Mouse (Mus musculus): ENCODE results near the gene Sprr2a2. TPM values are rescaled to one million over a fixed set of nuclear protein-coding genes. Genes with fewer than 3 reads are reported as not detected.
"Not testable (repeated sequence)": the region's sequence is repeated elsewhere in the genome, so short reads cannot be mapped to it uniquely, and the experiment has no call there.

Gene Sprr2a2
- polyA plus RNA-seq (2014; fragmentation: Nextera tagmentation; extraction: Ambion mirVana), result not detected in 2 replicates

DNA sequence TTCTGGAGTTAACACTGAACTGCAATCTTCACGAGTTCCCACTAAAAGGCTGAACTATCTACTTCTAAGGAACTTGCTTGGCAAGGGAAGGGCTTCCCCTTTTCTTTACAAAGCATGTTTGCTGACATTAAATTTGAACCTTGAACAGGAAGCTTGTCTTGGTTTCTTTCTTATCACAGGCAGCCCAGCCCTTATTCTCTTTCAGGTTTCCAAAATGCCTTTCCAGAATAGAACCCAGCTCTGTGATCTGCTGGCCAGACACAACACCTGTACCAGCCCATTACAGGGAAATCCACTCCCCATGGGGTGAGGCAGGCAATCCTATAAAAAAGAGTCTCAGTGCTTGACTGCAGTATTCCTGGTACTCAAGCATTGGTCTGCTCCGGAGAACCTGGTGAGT, at the start of gene Sprr2a2, which contains the start of gene Sprr2a1:
TSS of gene Sprr2a2 (plus strand) at position 352 of the 400 bp plus-strand sequence.
TSS of gene Sprr2a1 (plus strand) at position 231 of the 400 bp plus-strand sequence.
- not testable (repeated sequence) for H3K27ac ChIP-seq (ENCODE audit: low read depth, low read length); H3K9me3 ChIP-seq (ENCODE audit: control insufficient read depth, low read length); H3K36me3 ChIP-seq (ENCODE audit: control insufficient read depth, insufficient read depth, low read length); H3K4me2 ChIP-seq; H3K9ac ChIP-seq (ENCODE audit: low read length); DNase-seq (ENCODE audit: low spot score, missing footprints); H3K4me3 ChIP-seq (ENCODE audit: low read depth, low read length); H3K27me3 ChIP-seq (ENCODE audit: control insufficient read depth, insufficient read depth, low read length); H3K4me1 ChIP-seq (ENCODE audit: control insufficient read depth, insufficient read depth, low read length)
- WGBS, result no CpG with 5 or more reads among the region's 2 CpGs
- 0 out of 2 replicates have a peak, but pooled peaks have one; percentile 34 for ATAC-seq (ENCODE audit: low FRiP score)

DNA sequence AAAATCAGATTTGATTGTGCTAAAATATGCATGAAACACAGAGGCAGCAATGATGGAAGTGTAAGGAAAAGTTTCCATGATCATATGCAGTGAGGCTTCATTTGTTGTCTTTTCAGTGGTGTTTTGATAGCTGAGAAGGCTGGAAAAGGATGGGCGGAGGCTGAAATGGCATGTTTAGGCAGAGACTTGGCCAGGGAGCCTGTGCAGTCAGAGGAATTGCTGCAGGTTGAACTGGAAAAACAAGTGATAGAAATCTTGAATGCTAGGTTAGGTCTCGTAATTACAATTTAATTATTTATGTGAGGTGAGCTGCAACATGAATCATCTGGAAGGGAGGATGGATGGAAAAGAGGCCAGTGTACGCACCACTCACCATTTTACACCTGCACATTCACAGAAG, 45.9 kb upstream of the Sprr2a2 start:
- H3K9me3 ChIP-seq (ENCODE audit: control insufficient read depth, low read length), result no peaks in the 10 kb centered on the region
- H3K27ac ChIP-seq (ENCODE audit: low read depth, low read length), result no peak overlapping the region
- no peak for DNase-seq (ENCODE audit: low spot score, missing footprints)
- H3K4me3 ChIP-seq (ENCODE audit: low read depth, low read length), result no peak overlapping the region
- no peak overlapping the region for H3K9ac ChIP-seq (ENCODE audit: low read length)
- ATAC-seq (ENCODE audit: low FRiP score), result no peak
- WGBS, result 89% methylated on average over 3 of the region's 3 CpGs
- H3K36me3 ChIP-seq (ENCODE audit: control insufficient read depth, insufficient read depth, low read length), result no peaks in the 10 kb centered on the region
- H3K4me1 ChIP-seq (ENCODE audit: control insufficient read depth, insufficient read depth, low read length), result no peaks in the 10 kb centered on the region
- H3K4me2 ChIP-seq, result no peak overlapping the region
- no peaks in the 10 kb centered on the region for H3K27me3 ChIP-seq (ENCODE audit: control insufficient read depth, insufficient read depth, low read length)

DNA sequence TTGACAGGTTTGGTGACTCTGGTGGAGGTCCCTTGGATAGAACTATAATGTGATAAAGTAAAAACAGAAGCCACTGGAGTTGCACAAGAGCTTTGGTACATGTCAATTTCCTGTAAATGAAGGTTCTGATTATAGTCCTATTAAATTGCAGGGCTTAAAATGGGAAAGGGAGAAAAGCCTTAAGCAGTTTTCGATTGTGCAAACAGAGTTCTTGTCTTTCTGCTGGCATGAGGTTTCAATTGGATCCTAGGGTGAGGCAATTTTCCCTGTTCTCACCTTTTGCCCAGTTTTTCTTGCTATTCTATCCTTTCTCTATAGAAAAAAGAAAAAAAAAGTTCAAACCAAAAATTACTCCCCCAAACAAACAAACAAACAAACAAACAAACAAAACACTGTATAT, 38.8 kb upstream of the Sprr2a2 start:
- Histone ChIP-seq H3K4me1 (ENCODE audit: control insufficient read depth, insufficient read depth, low read length) (no peaks in the 10 kb centered on the region), H3K9ac (ENCODE audit: low read length) (no peak overlapping the region), H3K36me3 (ENCODE audit: control insufficient read depth, insufficient read depth, low read length) (no peaks in the 10 kb centered on the region), H3K4me2 (no peak overlapping the region), H3K27me3 (ENCODE audit: control insufficient read depth, insufficient read depth, low read length) (no peaks in the 10 kb centered on the region), H3K27ac (ENCODE audit: low read depth, low read length) (no peak overlapping the region), H3K9me3 (ENCODE audit: control insufficient read depth, low read length) (no peaks in the 10 kb centered on the region), H3K4me3 (ENCODE audit: low read depth, low read length) (no peak overlapping the region)
- WGBS, result 85% methylated on average over 1 of the region's 1 CpGs
- no peak for ATAC-seq (ENCODE audit: low FRiP score)
- DNase-seq (ENCODE audit: low spot score, missing footprints), result no peak

DNA sequence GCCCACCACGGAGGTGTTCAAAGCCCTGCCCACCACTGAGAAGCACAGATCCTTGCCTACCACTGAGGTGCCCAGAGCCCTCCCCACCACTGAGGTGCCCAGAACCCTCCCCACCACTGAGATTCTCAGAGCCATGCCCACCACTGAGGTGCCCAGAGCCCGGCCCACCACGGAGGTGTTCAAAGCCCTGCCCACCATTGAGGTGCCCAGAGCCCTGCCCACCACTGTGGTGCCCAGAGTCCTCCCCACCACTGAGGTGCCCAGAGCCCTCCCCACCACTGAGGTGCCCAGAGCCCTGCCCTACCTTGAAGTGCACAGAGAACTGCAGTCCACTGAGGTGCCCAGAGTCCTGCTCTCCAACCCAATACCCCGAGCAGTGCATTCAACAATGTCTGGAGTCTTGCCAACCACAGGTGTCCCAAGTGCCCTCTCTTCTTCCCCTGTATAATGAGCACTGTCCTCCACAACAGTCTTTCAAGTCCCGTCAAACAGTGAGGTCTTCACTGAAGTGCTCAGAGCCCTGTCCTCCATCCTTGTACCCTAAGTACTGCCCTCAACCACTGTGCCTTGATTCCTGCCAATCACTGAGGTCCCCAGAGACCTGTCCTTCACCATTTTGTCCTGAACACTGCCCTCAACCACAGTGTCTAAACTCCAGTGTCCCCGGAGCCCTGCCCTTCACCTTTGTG, 20.1 kb upstream of the Sprr2a2 start:
- no peaks in the 10 kb centered on the region for H3K27me3 ChIP-seq (ENCODE audit: control insufficient read depth, insufficient read depth, low read length)
- no peak overlapping the region for H3K9ac ChIP-seq (ENCODE audit: low read length)
- H3K4me1 ChIP-seq (ENCODE audit: control insufficient read depth, insufficient read depth, low read length), result no peaks in the 10 kb centered on the region
- 82% methylated on average over 6 of the region's 6 CpGs for whole genome bisulfite sequencing
- no peaks in the 10 kb centered on the region for H3K9me3 ChIP-seq (ENCODE audit: control insufficient read depth, low read length)
- DNase-seq (ENCODE audit: low spot score, missing footprints), result no peak
- peak; percentile 30; the same call in 1 of the 2 replicates for ATAC-seq (ENCODE audit: low FRiP score)
- no peak overlapping the region for H3K4me3 ChIP-seq (ENCODE audit: low read depth, low read length)
- H3K36me3 ChIP-seq (ENCODE audit: control insufficient read depth, insufficient read depth, low read length), result no peaks in the 10 kb centered on the region
- H3K27ac ChIP-seq (ENCODE audit: low read depth, low read length), result no peak overlapping the region
- H3K4me2 ChIP-seq, result no peak overlapping the region

- ATAC-seq (ENCODE audit: low FRiP score); H3K9ac ChIP-seq (ENCODE audit: low read length); H3K4me2 ChIP-seq; H3K27me3 ChIP-seq (ENCODE audit: control insufficient read depth, insufficient read depth, low read length); H3K27ac ChIP-seq (ENCODE audit: low read depth, low read length); H3K9me3 ChIP-seq (ENCODE audit: control insufficient read depth, low read length); H3K36me3 ChIP-seq (ENCODE audit: control insufficient read depth, insufficient read depth, low read length); H3K4me1 ChIP-seq (ENCODE audit: control insufficient read depth, insufficient read depth, low read length); H3K4me3 ChIP-seq (ENCODE audit: low read depth, low read length); DNase-seq (ENCODE audit: low spot score, missing footprints): not testable (repeated sequence)
- no CpG with 5 or more reads among the region's 16 CpGs for WGBS
These were observed 4.4 kb upstream of the Sprr2a2 start for GRCm38 (mm10) chr3:92211133-92211925.

DNA sequence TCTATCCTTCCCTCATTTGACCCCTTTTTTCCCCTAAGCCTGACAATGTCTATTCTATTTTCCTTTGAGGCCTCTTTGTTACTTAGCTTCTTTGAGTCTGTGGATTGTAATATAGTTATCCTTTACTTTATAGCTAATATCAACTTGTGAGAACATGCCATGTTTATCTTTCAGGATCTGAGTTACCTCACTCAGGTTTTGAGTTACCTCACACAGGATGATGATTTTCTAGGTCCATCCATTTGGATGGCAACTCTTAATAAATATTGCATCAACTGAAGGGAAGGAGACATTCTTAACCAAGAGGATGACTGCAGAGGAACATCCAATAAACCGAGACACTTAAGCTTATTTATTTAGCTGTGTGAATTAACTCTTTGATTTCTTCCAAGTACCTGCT, 3.7 kb upstream of the Sprr2a2 start:
- DNase-seq (ENCODE audit: low spot score, missing footprints); H3K9me3 ChIP-seq (ENCODE audit: control insufficient read depth, low read length); H3K4me1 ChIP-seq (ENCODE audit: control insufficient read depth, insufficient read depth, low read length); H3K9ac ChIP-seq (ENCODE audit: low read length); H3K27me3 ChIP-seq (ENCODE audit: control insufficient read depth, insufficient read depth, low read length); ATAC-seq (ENCODE audit: low FRiP score); H3K4me2 ChIP-seq; H3K27ac ChIP-seq (ENCODE audit: low read depth, low read length); H3K36me3 ChIP-seq (ENCODE audit: control insufficient read depth, insufficient read depth, low read length); H3K4me3 ChIP-seq (ENCODE audit: low read depth, low read length): not testable (repeated sequence)
- WGBS, result no CpG with 5 or more reads among the region's 1 CpGs

GRCm38 (mm10) chr3:92213651-92214050, 2.1 kb upstream of the Sprr2a2 start:
- DNase-seq (ENCODE audit: low spot score, missing footprints); H3K4me3 ChIP-seq (ENCODE audit: low read depth, low read length); H3K9me3 ChIP-seq (ENCODE audit: control insufficient read depth, low read length); H3K4me2 ChIP-seq; H3K9ac ChIP-seq (ENCODE audit: low read length); H3K36me3 ChIP-seq (ENCODE audit: control insufficient read depth, insufficient read depth, low read length); H3K4me1 ChIP-seq (ENCODE audit: control insufficient read depth, insufficient read depth, low read length); H3K27me3 ChIP-seq (ENCODE audit: control insufficient read depth, insufficient read depth, low read length); H3K27ac ChIP-seq (ENCODE audit: low read depth, low read length); ATAC-seq (ENCODE audit: low FRiP score): not testable (repeated sequence)

DNA sequence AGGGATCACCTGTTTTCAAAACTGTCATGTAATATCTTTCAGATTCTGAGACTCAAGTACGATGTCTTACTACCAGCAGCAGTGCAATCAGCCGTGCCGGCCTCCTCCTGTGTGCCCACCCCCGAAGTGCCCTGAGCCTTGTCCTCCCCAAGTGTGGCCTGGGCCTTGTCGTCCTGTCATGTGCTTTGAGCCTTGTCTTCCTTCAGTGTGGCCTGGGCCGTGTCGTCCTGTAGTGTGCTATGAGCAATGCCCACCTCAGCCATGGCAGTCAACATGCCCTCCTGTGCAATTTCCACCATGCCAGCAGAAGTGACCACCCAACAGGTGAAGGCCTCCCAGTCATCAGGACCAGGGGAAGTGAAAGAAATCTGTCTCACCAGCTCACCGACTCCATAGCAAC, 3.3 kb downstream of the Sprr2a2 start:
- H3K4me2 ChIP-seq; H3K4me1 ChIP-seq (ENCODE audit: control insufficient read depth, insufficient read depth, low read length); H3K36me3 ChIP-seq (ENCODE audit: control insufficient read depth, insufficient read depth, low read length); H3K4me3 ChIP-seq (ENCODE audit: low read depth, low read length); DNase-seq (ENCODE audit: low spot score, missing footprints); H3K27ac ChIP-seq (ENCODE audit: low read depth, low read length); H3K27me3 ChIP-seq (ENCODE audit: control insufficient read depth, insufficient read depth, low read length); H3K9me3 ChIP-seq (ENCODE audit: control insufficient read depth, low read length); H3K9ac ChIP-seq (ENCODE audit: low read length): not testable (repeated sequence)
- ATAC-seq (ENCODE audit: low FRiP score), result peak; percentile 54
- WGBS, result no CpG with 5 or more reads among the region's 8 CpGs

DNA sequence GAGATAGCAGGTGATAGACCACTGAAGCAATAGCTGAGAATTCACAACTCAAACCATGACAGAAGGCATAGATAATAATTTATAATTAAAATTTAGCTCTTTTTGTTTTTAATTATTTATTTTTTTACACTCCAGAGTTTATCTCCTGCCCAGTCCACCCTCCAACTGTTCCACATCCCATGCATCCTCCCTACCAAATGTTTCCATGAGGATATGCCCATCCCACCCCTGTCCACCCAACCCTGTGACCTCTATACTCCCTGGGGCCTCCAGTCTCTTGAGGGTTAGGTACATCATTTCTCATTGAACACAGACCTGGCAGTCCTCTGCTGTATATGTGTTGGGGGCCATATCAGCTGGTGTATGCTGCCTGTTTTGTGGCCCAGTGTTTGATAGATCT, 8.0 kb downstream of the Sprr2a2 start:
- H3K27ac ChIP-seq (ENCODE audit: low read depth, low read length); H3K36me3 ChIP-seq (ENCODE audit: control insufficient read depth, insufficient read depth, low read length); H3K4me3 ChIP-seq (ENCODE audit: low read depth, low read length); H3K9ac ChIP-seq (ENCODE audit: low read length); H3K4me1 ChIP-seq (ENCODE audit: control insufficient read depth, insufficient read depth, low read length); DNase-seq (ENCODE audit: low spot score, missing footprints); H3K9me3 ChIP-seq (ENCODE audit: control insufficient read depth, low read length); H3K4me2 ChIP-seq; H3K27me3 ChIP-seq (ENCODE audit: control insufficient read depth, insufficient read depth, low read length): not testable (repeated sequence)
- ATAC-seq (ENCODE audit: low FRiP score), result peak; percentile 66
